Mouse (Mus musculus) midbrain, embryonic 16.5 days (tissue): Measurements from ENCODE around the gene Map3k15. TPM values are rescaled to one million over a fixed set of nuclear protein-coding genes. Genes with fewer than 3 reads are reported as not detected.

Experiments
- ATAC-seq: fragments of 200-750 bp; cut with Nextera tagmentation; 2 replicates; pipeline ENCODE4 v1.8.0; 2017; ENCODE audit warnings: moderate TSS enrichment
- H3K27ac ChIP-seq: fragments of 300-500 bp; sonication (generic); 2 replicates; pipeline ENCODE4 v1.5.1; 2014; ENCODE audit warnings: mild to moderate bottlenecking, low read length, mixed read lengths
- H3K27me3 ChIP-seq: fragments of 300-500 bp; sonication (generic); 2 replicates; pipeline ENCODE4 v1.6.1; 2014; ENCODE audit warnings: low read depth, low read length, mixed read lengths; ENCODE audit not compliant: control insufficient read depth, insufficient read depth
- H3K36me3 ChIP-seq: fragments of 300-500 bp; sonication (generic); 2 replicates; pipeline ENCODE4 v1.6.1; 2014; ENCODE audit warnings: mild to moderate bottlenecking, low read length, moderate library complexity, mixed read lengths; ENCODE audit not compliant: control insufficient read depth, insufficient read depth
- H3K4me1 ChIP-seq: fragments of 300-500 bp; sonication (generic); 2 replicates; pipeline ENCODE4 v1.6.1; 2014; ENCODE audit warnings: mild to moderate bottlenecking, low read length, mixed read lengths; ENCODE audit not compliant: control insufficient read depth, insufficient read depth
- H3K4me2 ChIP-seq: fragments of 300-500 bp; sonication (generic); 2 replicates; pipeline ENCODE4 v1.6.1; 2014; ENCODE audit warnings: mild to moderate bottlenecking, low read length, mixed read lengths
- H3K4me3 ChIP-seq: fragments of 300-500 bp; sonication (generic); 2 replicates; pipeline ENCODE4 v1.5.1; 2014; ENCODE audit warnings: low read depth, mild to moderate bottlenecking, low read length, moderate library complexity, mixed read lengths
- H3K9ac ChIP-seq: fragments of 300-500 bp; sonication (generic); 2 replicates; pipeline ENCODE4 v1.6.1; 2014; ENCODE audit warnings: low read depth, low read length, mixed read lengths
- H3K9me3 ChIP-seq: fragments of 300-500 bp; sonication (generic); replicated peaks from 2 replicates; pipeline ENCODE4 v1.6.1; 2014; ENCODE audit warnings: mild to moderate bottlenecking, low read length, mixed read lengths; ENCODE audit not compliant: control insufficient read depth, poor library complexity, severe bottlenecking
- WGBS: fragments of 180-500 bp; shearing (Covaris S2); extraction: QIAGEN DNeasy Blood & Tissue Kit; methylation state at CpG from one replicate; pipeline ENCODE4 v1.1.7; 2014; 5-methylcytosine and 5-hydroxymethylcytosine counted together
- polyA plus RNA-seq: library from polyadenylated mRNA; unstranded; fragments of >200 nt; fragmentation: Nextera tagmentation; extraction: Ambion mirVana; gene quantifications from 2 replicates; pipeline ENCODE4 v1.2.1, GENCODE M21; 2015

The Map3k15 gene
- polyA plus RNA-seq, 1 experiment from 2014 or later: 0.21 TPM

- H3K36me3 ChIP-seq: no peaks in the 10 kb centered on the region
- peak; percentile 56 for ATAC-seq
- no peak overlapping the region for H3K9ac ChIP-seq
- no peaks in the 10 kb centered on the region for H3K4me1 ChIP-seq
- 84% methylated on average over 9 of the region's 9 CpGs for WGBS
- no peak overlapping the region for H3K4me2 ChIP-seq
- no peaks in the 10 kb centered on the region; the same call in 1 of the 2 replicates for H3K27me3 ChIP-seq
- H3K27ac ChIP-seq: no peak overlapping the region
- no peaks in the 10 kb centered on the region for H3K9me3 ChIP-seq
- H3K4me3 ChIP-seq: no peak overlapping the region
Observed at GRCm38 (mm10) chrX:159963925-159964324, 24.3 kb upstream of the Map3k15 start.

GRCm38 (mm10) chrX:159969025-159969424 is 19.2 kb upstream of the Map3k15 start:
- Histone ChIP-seq H3K4me1 (no peaks in the 10 kb centered on the region), H3K27me3 (no peaks in the 10 kb centered on the region; the same call in 1 of the 2 replicates), H3K36me3 (no peaks in the 10 kb centered on the region), H3K27ac (no peak overlapping the region), H3K4me2 (no peak overlapping the region), H3K9me3 (no peaks in the 10 kb centered on the region), H3K9ac (no peak overlapping the region), H3K4me3 (no peak overlapping the region)
- WGBS: 96% methylated on average over 2 of the region's 2 CpGs
- ATAC-seq: no peak

DNA sequence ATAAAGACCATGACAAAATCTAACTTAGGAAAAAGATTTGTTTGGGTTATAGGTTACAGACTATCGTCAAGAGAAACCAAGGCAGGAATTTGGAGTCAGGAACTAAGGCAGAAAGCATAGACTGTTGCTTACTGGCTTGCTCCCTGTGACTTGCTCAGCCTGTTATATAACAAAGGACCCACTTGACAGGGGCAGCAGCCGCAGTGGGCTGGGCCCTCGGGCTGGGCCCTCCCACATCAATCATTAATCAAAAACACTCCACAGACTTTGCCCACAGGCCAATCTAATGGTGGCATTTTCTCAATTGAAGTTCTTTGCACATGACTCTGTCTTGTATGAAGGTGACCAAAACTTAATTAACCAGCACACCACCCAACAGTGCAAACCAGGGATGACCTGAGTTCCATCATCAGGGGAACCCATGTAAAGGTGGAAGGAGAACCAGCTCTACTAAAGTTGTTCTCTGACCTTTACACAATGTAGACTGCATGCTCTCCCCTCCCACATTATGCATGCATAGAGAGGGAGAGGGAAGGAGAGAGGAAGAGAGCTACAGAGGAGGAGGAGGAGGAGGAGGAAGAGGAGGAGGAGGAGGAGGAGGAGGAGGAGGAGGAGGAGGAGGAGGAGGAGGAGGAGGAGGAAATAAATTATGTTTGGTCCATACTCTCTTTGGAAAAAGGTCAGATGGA is 17.0 kb upstream of the Map3k15 start:
- no peak overlapping the region for H3K4me2 ChIP-seq
- ATAC-seq: no peak
- H3K27me3 ChIP-seq: no peaks in the 10 kb centered on the region; the same call in 1 of the 2 replicates
- H3K4me3 ChIP-seq: no peak overlapping the region
- H3K36me3 ChIP-seq: no peaks in the 10 kb centered on the region
- H3K27ac ChIP-seq: no peak overlapping the region
- no peak overlapping the region for H3K9ac ChIP-seq
- no peaks in the 10 kb centered on the region for H3K9me3 ChIP-seq
- 66% methylated on average over 3 of the region's 3 CpGs for WGBS
- no peaks in the 10 kb centered on the region for H3K4me1 ChIP-seq

DNA sequence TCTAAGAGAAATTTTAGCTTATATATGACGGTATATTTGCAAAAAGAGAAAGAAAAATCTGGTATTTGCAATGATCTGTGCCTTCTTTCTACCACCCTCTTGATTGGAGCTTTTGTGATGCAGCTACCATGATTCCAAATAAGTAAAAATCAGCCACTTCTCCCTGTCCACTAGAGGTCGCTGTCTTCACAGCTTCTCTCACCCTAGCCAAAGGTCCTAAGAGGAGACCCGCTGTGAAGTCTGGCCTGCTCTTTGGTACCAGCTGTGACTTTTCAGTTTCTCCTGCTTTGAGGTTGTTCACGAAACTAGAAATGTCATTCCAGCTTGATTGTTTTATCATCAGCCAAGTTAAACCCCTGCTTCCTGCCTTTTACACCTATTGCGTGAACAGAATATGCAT is 14.5 kb upstream of the Map3k15 start:
- H3K9me3 ChIP-seq: no peaks in the 10 kb centered on the region
- H3K4me2 ChIP-seq: no peak overlapping the region
- no peaks in the 10 kb centered on the region for H3K4me1 ChIP-seq
- H3K9ac ChIP-seq: no peak overlapping the region
- no peak for ATAC-seq
- H3K4me3 ChIP-seq: no peak overlapping the region
- WGBS: 27% methylated on average over 5 of the region's 5 CpGs
- no peaks in the 10 kb centered on the region for H3K27me3 ChIP-seq
- no peaks in the 10 kb centered on the region for H3K36me3 ChIP-seq
- H3K27ac ChIP-seq: no peak overlapping the region

DNA sequence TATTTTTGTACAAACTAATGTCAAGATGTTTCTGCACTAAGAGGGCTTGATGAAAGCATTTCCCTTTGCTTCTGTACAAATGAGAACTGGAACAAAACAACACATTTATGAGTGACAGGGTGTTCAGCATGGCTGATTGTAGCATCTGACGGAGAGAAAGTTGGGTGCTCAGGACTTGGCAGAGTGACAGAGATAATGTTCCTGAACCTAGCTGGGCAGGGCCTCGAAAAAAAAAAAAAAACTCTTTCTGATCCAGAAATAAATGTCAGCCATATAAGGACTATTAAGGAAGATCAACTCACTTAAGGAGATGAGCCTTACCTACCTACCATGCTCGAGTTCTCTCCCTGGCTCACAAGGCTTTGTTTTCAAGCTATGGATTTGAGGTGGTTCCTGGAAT is 12.0 kb upstream of the Map3k15 start:
- no peak overlapping the region for H3K27ac ChIP-seq
- no peaks in the 10 kb centered on the region for H3K9me3 ChIP-seq
- H3K27me3 ChIP-seq: no peaks in the 10 kb centered on the region
- H3K4me3 ChIP-seq: no peak overlapping the region
- no peak overlapping the region for H3K4me2 ChIP-seq
- no peak overlapping the region for H3K9ac ChIP-seq
- ATAC-seq: no peak
- 58% methylated on average over 3 of the region's 3 CpGs for WGBS
- H3K4me1 ChIP-seq: no peaks in the 10 kb centered on the region
- no peaks in the 10 kb centered on the region for H3K36me3 ChIP-seq

DNA sequence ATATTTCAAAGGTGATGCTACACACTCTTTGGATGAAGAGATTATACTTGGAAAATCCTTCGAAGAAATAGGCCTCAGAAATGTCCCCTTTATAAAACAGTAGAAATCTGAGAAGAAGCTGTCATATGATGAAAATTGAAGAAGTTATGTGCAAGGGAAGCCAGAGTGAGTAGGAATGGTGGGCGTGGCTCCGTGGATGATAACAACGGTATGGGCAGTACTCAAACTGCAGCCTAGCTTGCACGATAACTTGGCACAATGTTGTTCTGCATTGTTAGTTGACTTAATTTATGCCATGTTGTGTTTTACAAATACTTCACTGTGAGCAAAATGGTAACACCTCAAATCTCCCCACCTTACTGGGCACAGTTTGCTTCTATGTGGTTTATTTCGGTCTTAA is 7.6 kb downstream of the Map3k15 start:
- no peak overlapping the region for H3K27ac ChIP-seq
- no peaks in the 10 kb centered on the region for H3K4me1 ChIP-seq
- H3K4me3 ChIP-seq: no peak overlapping the region
- ATAC-seq: no peak
- H3K4me2 ChIP-seq: no peak overlapping the region
- no peaks in the 10 kb centered on the region for H3K9me3 ChIP-seq
- no peak overlapping the region for H3K9ac ChIP-seq
- no peaks in the 10 kb centered on the region for H3K36me3 ChIP-seq
- WGBS: 89% methylated on average over 6 of the region's 6 CpGs
- H3K27me3 ChIP-seq: no peaks in the 10 kb centered on the region

DNA sequence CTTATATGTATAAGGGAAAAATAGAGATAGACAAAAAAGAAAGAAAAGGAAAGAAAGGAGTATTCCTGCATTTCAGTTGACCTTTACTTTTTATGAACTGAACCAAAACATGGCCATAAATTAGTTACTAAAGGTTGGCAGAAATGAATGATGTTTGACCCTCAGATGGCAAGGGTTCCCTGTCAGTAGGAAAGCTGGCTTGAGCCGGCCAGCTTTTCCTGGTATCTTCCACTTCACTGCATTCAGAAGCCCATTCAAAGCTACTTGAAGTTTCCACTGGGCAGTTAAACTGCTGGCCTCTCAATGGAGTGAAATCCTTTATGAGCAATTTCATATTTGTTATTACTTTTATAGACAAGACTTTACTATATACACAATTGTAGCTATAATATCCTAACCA is 65.1 kb downstream of the Map3k15 start:
- H3K4me2 ChIP-seq: no peak overlapping the region
- no peak overlapping the region for H3K9ac ChIP-seq
- H3K27ac ChIP-seq: no peak overlapping the region
- WGBS: 64% methylated on average over 1 of the region's 1 CpGs
- no peaks in the 10 kb centered on the region for H3K4me1 ChIP-seq
- no peaks in the 10 kb centered on the region; the same call in none of the 2 replicates for H3K27me3 ChIP-seq
- ATAC-seq: no peak
- H3K4me3 ChIP-seq: no peak overlapping the region
- no peaks in the 10 kb centered on the region for H3K36me3 ChIP-seq
- H3K9me3 ChIP-seq: no peaks in the 10 kb centered on the region

DNA sequence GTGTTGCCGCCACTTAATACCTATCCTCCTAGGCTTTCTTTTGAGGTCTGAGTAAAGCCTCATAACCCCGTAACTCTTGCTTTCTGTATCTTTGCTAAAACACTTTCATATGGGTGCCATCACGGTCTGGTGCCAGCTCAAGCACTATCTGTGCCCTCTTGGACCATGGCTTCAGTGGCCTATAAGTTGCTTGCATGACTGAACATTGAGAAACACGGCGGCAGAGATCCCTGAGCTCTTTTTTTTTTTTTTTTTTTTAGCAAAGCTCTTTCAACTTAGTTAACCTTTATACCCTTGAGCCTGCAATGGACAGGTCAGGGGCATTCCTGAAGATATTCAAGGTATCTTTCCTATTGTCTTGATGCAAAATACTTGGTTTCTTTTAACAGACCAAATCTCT is 66.4 kb downstream of the Map3k15 start:
- Histone ChIP-seq H3K9me3 (no peaks in the 10 kb centered on the region), H3K4me3 (no peak overlapping the region), H3K4me2 (no peak overlapping the region), H3K36me3 (no peaks in the 10 kb centered on the region), H3K27me3 (no peaks in the 10 kb centered on the region; the same call in none of the 2 replicates), H3K9ac (no peak overlapping the region), H3K4me1 (no peaks in the 10 kb centered on the region), H3K27ac (no peak overlapping the region)
- 80% methylated on average over 5 of the region's 5 CpGs for WGBS
- no peak for ATAC-seq

- ATAC-seq: no peak
- Histone ChIP-seq H3K36me3 (no peaks in the 10 kb centered on the region), H3K27me3 (no peaks in the 10 kb centered on the region), H3K4me3 (no peak overlapping the region), H3K9me3 (0 out of 2 replicates have a peak, but pooled peaks cover 2% of the 10 kb centered on the region), H3K4me1 (no peaks in the 10 kb centered on the region), H3K27ac (no peak overlapping the region), H3K9ac (no peak overlapping the region), H3K4me2 (no peak overlapping the region)
- WGBS: 92% methylated on average over 1 of the region's 1 CpGs
Observed at GRCm38 (mm10) chrX:160091973-160092372, 103.7 kb downstream of the Map3k15 start.
